13 mouse cellular contexts compared by ENCODE assay signal in the genomic region with DNA sequence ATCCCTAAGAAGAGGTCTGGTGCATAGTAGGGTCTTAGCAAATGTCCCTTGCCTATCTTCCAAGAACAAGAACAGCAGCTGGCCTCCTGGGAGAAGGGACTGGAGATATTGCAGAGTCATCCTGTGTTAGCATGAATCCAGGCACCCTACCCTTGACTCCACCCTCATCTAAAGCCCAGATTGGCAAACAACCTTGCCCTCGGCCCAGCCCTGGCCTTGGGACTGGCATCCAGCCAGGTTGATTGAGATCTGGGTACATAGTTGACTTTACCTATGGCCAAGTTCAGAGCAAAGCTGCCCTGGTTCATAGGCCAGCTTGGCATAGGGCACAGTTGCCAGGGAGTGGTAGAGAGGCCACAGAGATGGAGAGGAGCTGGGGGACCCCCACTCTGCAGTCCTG. TPM values are rescaled to one million over a fixed set of nuclear protein-coding genes. Genes with fewer than 3 reads are reported as not detected.
DNase-seq lines count a peak whose midpoint lies in the region; ATAC-seq lines count a peak whose summit lies in the region.
"Had no signal": no experiment of that assay in that cellular context is flagged by ENCODE, and none has a peak within 500 bp of the region (broad histone marks: within the 10 kb centered on the region; RNA-seq: fewer than 3 reads in every experiment).

No protein-coding gene starts in this region.

- no peak overlapping the region for H3K4me3 ChIP-seq in kidney, embryonic 15.5 days (replicated peaks)

- no peak overlapping the region for H3K9ac ChIP-seq in kidney, embryonic 15.5 days
- H3K9ac ChIP-seq: lung, embryonic 14.5 days had no signal

- no peaks in the 10 kb centered on the region for H3K9me3 ChIP-seq in kidney, embryonic 15.5 days (replicated peaks)
- H3K9me3 ChIP-seq: G1E had no signal

- no peak overlapping the region for H3K4me2 ChIP-seq in kidney, embryonic 15.5 days
- H3K4me2 ChIP-seq: lung, embryonic 14.5 days had no signal

- peak; percentile 60 for DNase-seq in kidney, adult 11 months
- DNase-seq in adrenal gland, adult 2 months = peak; percentile 84
- DNase-seq in kidney, postnatal 10 days = peak; percentile 47
- peak; percentile 52 to 59 for DNase-seq in lung, postnatal 4 days
- no peak for DNase-seq in left cerebral cortex, adult 8-10 months (ENCODE audit: low spot score in 2 of 2)
- no peak for DNase-seq in testis, postnatal 10 days (ENCODE audit: low spot score)
- DNase-seq: cerebellum, postnatal 36 days; heart, adult 11 months; lung, embryonic 14.5 days had no signal

- 79% methylated on average over 1 of the region's 1 CpGs for WGBS in kidney, embryonic 15.5 days

- ATAC-seq in kidney, embryonic 15.5 days (replicated peaks; ENCODE audit: low FRiP score) = no peak
- no peak for ATAC-seq in cerebellum, adult (ENCODE audit: insufficient number of reproducible peaks, low FRiP score, low TSS enrichment)

- H3K4me1 ChIP-seq in kidney, embryonic 15.5 days = peaks cover 13% of the 10 kb centered on the region; the same call in 1 of the 2 replicates

- no peak overlapping the region for H3K27ac ChIP-seq in kidney, embryonic 15.5 days

- H3K27me3 ChIP-seq in kidney, embryonic 15.5 days = no peaks in the 10 kb centered on the region; the same call in 1 of the 2 replicates

- H3K36me3 ChIP-seq in kidney, embryonic 15.5 days = no peaks in the 10 kb centered on the region
- H3K36me3 ChIP-seq: G1E had no signal

RNA-seq across cellular contexts. Expression of gene Tsku, which starts 24.0 kb away (rescaled TPM):
- polyA plus RNA-seq in kidney, embryonic 15.5 days (2015; fragmentation: Nextera tagmentation; extraction: Ambion mirVana) = 8.7 and 10.0 TPM in 2 replicates
- total RNA-seq in adrenal gland, adult 2 months (2021) = 10 to 100 TPM; 22.4 to 41.5 TPM
- polyA plus RNA-seq in adrenal gland, adult 2 months (2012; rRNA removed) = 52.3 and 58.9 TPM in 2 replicates
- 1 to 10 TPM; 2.4 to 4.2 (median 2.9) TPM for total RNA-seq in left cerebral cortex, adult 8-10 months (2022)
- total RNA-seq: G1E had no signal
- polyA plus RNA-seq: G1E had no signal

RNA-seq across cellular contexts. Expression of gene Gucy2d, which starts 55.0 kb away (rescaled TPM):
- 0.10 TPM in 1 of 2 replicates, not detected in the other for polyA plus RNA-seq in kidney, embryonic 15.5 days (2015; fragmentation: Nextera tagmentation; extraction: Ambion mirVana)
- total RNA-seq in adrenal gland, adult 2 months (2021) = not detected
- polyA plus RNA-seq in adrenal gland, adult 2 months (2012; rRNA removed) = not detected in 2 replicates
- under 1 TPM in 2 of 4 experiments, not detected in 2; 0.38 to 0.39 TPM for total RNA-seq in left cerebral cortex, adult 8-10 months (2022)
- polyA plus RNA-seq: G1E; intestine, embryonic 14.5 days; lung, embryonic 14.5 days had no signal

Comparison
In these comparisons a context has a peak if more than half of its experiments do, and no peak if none do; other contexts are left out.
1. DNase-seq: peak in kidney, adult 11 months (single experiment), adrenal gland, adult 2 months (single experiment), kidney, postnatal 10 days (single experiment) and lung, postnatal 4 days (2 of 2); none in left cerebral cortex, adult 8-10 months (0 of 2) and testis, postnatal 10 days (single experiment).
2. RNA of gene Tsku, which starts 24.0 kb away (total RNA-seq): 22.4 to 41.5 TPM in adrenal gland, adult 2 months; 2.4 to 4.2 TPM in left cerebral cortex, adult 8-10 months; every median in the first group is over 4 times any median in the second.